Mouse (Mus musculus): ENCODE data around the gene Suds3.

Suds3 gene

GRCm38 (mm10) chr5:117136570-117136969 lies 20.7 kb upstream of the Suds3 start:
- DNase-seq (ENCODE audit: extremely low read depth, low read depth, low spot score): no peak

GRCm38 (mm10) chr5:117135869-117136268 lies 20.0 kb upstream of the Suds3 start:
- DNase-seq (ENCODE audit: extremely low read depth, low read depth, low spot score): no peak

GRCm38 (mm10) chr5:117134889-117135456 lies 19.1 kb upstream of the Suds3 start:
- DNase-seq (ENCODE audit: extremely low read depth, low read depth, low spot score): no peak

GRCm38 (mm10) chr5:117134066-117134888 lies 18.4 kb upstream of the Suds3 start:
- no peak for DNase-seq (ENCODE audit: extremely low read depth, low read depth, low spot score)

- DNase-seq (ENCODE audit: extremely low read depth, low read depth, low spot score): no peak
Measured at GRCm38 (mm10) chr5:117133446-117134065, 17.6 kb upstream of the Suds3 start.

GRCm38 (mm10) chr5:117130726-117131125 lies 14.8 kb upstream of the Suds3 start:
- no peak for DNase-seq (ENCODE audit: extremely low read depth, low read depth, low spot score)

GRCm38 (mm10) chr5:117127051-117127450 lies 11.1 kb upstream of the Suds3 start:
- DNase-seq (ENCODE audit: extremely low read depth, low read depth, low spot score): no peak

GRCm38 (mm10) chr5:117125482-117126346 lies 9.8 kb upstream of the Suds3 start:
- DNase-seq (ENCODE audit: extremely low read depth, low read depth, low spot score): no peak

- DNase-seq (ENCODE audit: extremely low read depth, low read depth, low spot score): no peak
Measured at GRCm38 (mm10) chr5:117123840-117124239, 7.9 kb upstream of the Suds3 start.

- no peak for DNase-seq (ENCODE audit: extremely low read depth, low read depth, low spot score)
Measured at GRCm38 (mm10) chr5:117123102-117123501, 7.2 kb upstream of the Suds3 start.

- no peak for DNase-seq (ENCODE audit: extremely low read depth, low read depth, low spot score)
Measured at GRCm38 (mm10) chr5:117121657-117122056, 5.7 kb upstream of the Suds3 start.

- no peak for DNase-seq (ENCODE audit: extremely low read depth, low read depth, low spot score)
Measured at GRCm38 (mm10) chr5:117120489-117121466, 4.9 kb upstream of the Suds3 start.

GRCm38 (mm10) chr5:117119777-117120488 lies 4.0 kb upstream of the Suds3 start, which contains the start of gene Taok3:
TSS of gene Taok3 (plus strand) at chr5:117120129.
- peak; percentile 82 for DNase-seq (ENCODE audit: extremely low read depth, low read depth, low spot score)

- DNase-seq (ENCODE audit: extremely low read depth, low read depth, low spot score): no peak
Measured at GRCm38 (mm10) chr5:117118850-117119249, 2.9 kb upstream of the Suds3 start.

- DNase-seq (ENCODE audit: extremely low read depth, low read depth, low spot score): no peak
Measured at GRCm38 (mm10) chr5:117118220-117118619, 2.3 kb upstream of the Suds3 start.

GRCm38 (mm10) chr5:117117716-117118115 lies 1.8 kb upstream of the Suds3 start:
- DNase-seq (ENCODE audit: extremely low read depth, low read depth, low spot score): no peak

GRCm38 (mm10) chr5:117117241-117117640 lies 1.3 kb upstream of the Suds3 start:
- no peak for DNase-seq (ENCODE audit: extremely low read depth, low read depth, low spot score)

- no peak for DNase-seq (ENCODE audit: extremely low read depth, low read depth, low spot score)
Measured at GRCm38 (mm10) chr5:117116660-117117059, 747 bp upstream of the Suds3 start.

- no peak for DNase-seq (ENCODE audit: extremely low read depth, low read depth, low spot score)
Measured at GRCm38 (mm10) chr5:117115193-117115767, 633 bp downstream of the Suds3 start.
